In the genomic region with DNA sequence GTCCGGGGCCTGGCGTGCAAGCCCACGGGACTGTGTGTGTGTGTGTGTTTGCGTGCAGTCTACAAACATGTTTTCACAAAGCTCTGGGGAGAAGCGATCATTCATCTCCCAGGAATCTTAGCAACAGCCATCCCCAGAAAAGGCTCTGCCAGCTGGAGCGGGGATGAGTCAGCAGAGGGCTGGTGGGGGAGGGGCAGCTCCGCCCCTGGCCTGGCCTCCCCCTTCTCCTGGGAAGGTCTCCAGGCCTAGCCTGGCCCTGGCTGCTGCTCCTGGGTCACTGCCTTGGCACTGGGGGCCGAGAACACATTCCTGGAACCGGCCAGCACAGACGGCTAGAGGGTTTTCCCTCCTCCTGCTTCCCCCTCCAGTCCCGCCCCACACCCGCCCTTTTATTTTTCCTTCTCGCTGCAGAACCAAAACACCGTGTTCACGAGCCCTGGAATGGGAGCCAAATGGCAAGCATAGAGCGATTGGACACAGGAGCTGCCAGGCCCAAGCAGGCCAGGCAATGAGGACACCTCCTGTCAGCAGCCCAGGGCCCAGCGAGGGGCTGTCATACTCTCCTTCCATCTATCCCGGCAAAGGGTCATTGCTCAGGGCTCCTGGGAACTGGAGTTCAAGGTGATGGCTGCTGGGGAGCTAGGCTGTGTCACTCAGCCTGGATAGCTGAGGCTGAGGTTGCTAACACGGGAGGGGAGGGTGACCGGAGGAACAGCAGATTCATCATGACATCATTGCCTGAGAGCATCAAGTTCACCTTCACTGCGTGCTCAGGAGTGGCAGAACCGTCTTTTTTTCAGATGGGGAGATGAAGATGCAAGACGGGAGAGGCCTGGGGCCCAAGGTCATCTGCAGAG, we compare ENCODE assay signal across 8 mouse cellular contexts.
DNase-seq lines count a peak whose midpoint lies in the region; ATAC-seq and TF ChIP-seq lines count a peak whose summit lies in the region.

No protein-coding gene starts in this region.

- H3K9me3 ChIP-seq in heart, embryonic 12.5 days (replicated peaks) = no peaks in the 10 kb centered on the region
- H3K9me3 ChIP-seq in kidney, embryonic 16.5 days (ENCODE audit: low read length) = no peaks in the 10 kb centered on the region
- H3K9me3 ChIP-seq in limb, embryonic 15.5 days = no peaks in the 10 kb centered on the region
- no peaks in the 10 kb centered on the region for H3K9me3 ChIP-seq in midbrain, embryonic 15.5 days
- H3K9me3 ChIP-seq in stomach, embryonic 14.5 days (ENCODE audit: control insufficient read depth, low read depth, low read length) = no peaks in the 10 kb centered on the region

- DNase-seq in CD4-positive, CD25-positive, alpha-beta regulatory T cell, adult 2 months (ENCODE audit: low read depth, low spot score) = peak; percentile 77
- DNase-seq in brain, embryonic 14.5 days (ENCODE audit: low read depth) = peak; percentile 96
- DNase-seq in fibroblast of lung, adult 2 months (ENCODE audit: low read depth) = peak; percentile 99

- peak overlapping the region; percentile 0 for H3K4me3 ChIP-seq in heart, embryonic 12.5 days
- peak overlapping the region; percentile 13 for H3K4me3 ChIP-seq in kidney, embryonic 16.5 days (ENCODE audit: low read length)
- H3K4me3 ChIP-seq in limb, embryonic 15.5 days = peak overlapping the region; percentile 9
- no peak overlapping the region for H3K4me3 ChIP-seq in midbrain, embryonic 15.5 days
- no peak overlapping the region for H3K4me3 ChIP-seq in stomach, embryonic 14.5 days (ENCODE audit: low read depth, low read length)

- no peaks in the 10 kb centered on the region for H3K36me3 ChIP-seq in heart, embryonic 12.5 days
- no peaks in the 10 kb centered on the region for H3K36me3 ChIP-seq in kidney, embryonic 16.5 days (ENCODE audit: insufficient read depth, low read length)
- no peaks in the 10 kb centered on the region for H3K36me3 ChIP-seq in limb, embryonic 15.5 days
- H3K36me3 ChIP-seq in midbrain, embryonic 15.5 days (replicated peaks) = no peaks in the 10 kb centered on the region
- no peaks in the 10 kb centered on the region for H3K36me3 ChIP-seq in stomach, embryonic 14.5 days (ENCODE audit: control insufficient read depth, insufficient read depth, low read length)

- peaks cover 73% of the 10 kb centered on the region for H3K4me1 ChIP-seq in heart, embryonic 12.5 days (replicated peaks)
- peaks cover 80% of the 10 kb centered on the region for H3K4me1 ChIP-seq in kidney, embryonic 16.5 days (ENCODE audit: insufficient read depth, low read length)
- H3K4me1 ChIP-seq in limb, embryonic 15.5 days = peaks cover 77% of the 10 kb centered on the region
- peaks cover 80% of the 10 kb centered on the region for H3K4me1 ChIP-seq in midbrain, embryonic 15.5 days
- peaks cover 66% of the 10 kb centered on the region for H3K4me1 ChIP-seq in stomach, embryonic 14.5 days (ENCODE audit: control insufficient read depth, insufficient read depth, low read length)

- H3K4me2 ChIP-seq in heart, embryonic 12.5 days = peak overlapping the region; percentile 58
- peak overlapping the region; percentile 50 for H3K4me2 ChIP-seq in kidney, embryonic 16.5 days (replicated peaks; ENCODE audit: low read depth, low read length)
- H3K4me2 ChIP-seq in limb, embryonic 15.5 days = peak overlapping the region; percentile 42
- peak overlapping the region; percentile 37 for H3K4me2 ChIP-seq in midbrain, embryonic 15.5 days
- peak overlapping the region; percentile 35 for H3K4me2 ChIP-seq in stomach, embryonic 14.5 days (replicated peaks; ENCODE audit: low read depth, low read length)

- TF ChIP-seq POLR2A in brain, embryonic 14.5 days (IDR thresholded peaks at IDR 0.05; ENCODE audit: borderline replicate concordance, extremely low read depth, insufficient read depth, insufficient read length, poor library complexity, severe bottlenecking) = no peak

- peak; percentile 85 for ATAC-seq in heart, embryonic 12.5 days (ENCODE audit: insufficient number of reproducible peaks, low FRiP score)
- ATAC-seq in kidney, embryonic 16.5 days (ENCODE audit: low FRiP score, low TSS enrichment) = peak; percentile 91
- peak; percentile 87 for ATAC-seq in limb, embryonic 15.5 days (ENCODE audit: insufficient number of reproducible peaks, low FRiP score, low TSS enrichment, low read depth)
- ATAC-seq in midbrain, embryonic 15.5 days (replicated peaks) = peak; percentile 62
- peak; percentile 76 for ATAC-seq in stomach, embryonic 14.5 days (ENCODE audit: insufficient number of reproducible peaks, insufficient read depth, low FRiP score, low read depth)

- H3K27me3 ChIP-seq in heart, embryonic 12.5 days (replicated peaks) = no peaks in the 10 kb centered on the region
- H3K27me3 ChIP-seq in kidney, embryonic 16.5 days (ENCODE audit: insufficient read depth, low read length) = no peaks in the 10 kb centered on the region
- no peaks in the 10 kb centered on the region for H3K27me3 ChIP-seq in limb, embryonic 15.5 days
- H3K27me3 ChIP-seq in midbrain, embryonic 15.5 days (replicated peaks) = no peaks in the 10 kb centered on the region
- H3K27me3 ChIP-seq in stomach, embryonic 14.5 days (ENCODE audit: control insufficient read depth, insufficient read depth, low read length) = no peaks in the 10 kb centered on the region

- peak overlapping the region; percentile 57 for H3K9ac ChIP-seq in heart, embryonic 12.5 days
- peak overlapping the region; percentile 60 for H3K9ac ChIP-seq in kidney, embryonic 16.5 days (replicated peaks; ENCODE audit: low read length)
- H3K9ac ChIP-seq in limb, embryonic 15.5 days = no peak overlapping the region
- H3K9ac ChIP-seq in midbrain, embryonic 15.5 days = peak overlapping the region; percentile 43
- peak overlapping the region; percentile 2; the same call in 1 of the 2 replicates for H3K9ac ChIP-seq in stomach, embryonic 14.5 days (replicated peaks; ENCODE audit: low read depth, low read length)

- no peak for TF ChIP-seq CTCF in brain, embryonic 14.5 days (IDR thresholded peaks at IDR 0.05; ENCODE audit: borderline replicate concordance, extremely low read depth, insufficient read depth, insufficient read length)

- 1% methylated on average over 23 of the region's 23 CpGs for WGBS in heart, embryonic 12.5 days
- WGBS in kidney, embryonic 16.5 days = under 1% methylated on average over 23 of the region's 23 CpGs
- WGBS in limb, embryonic 15.5 days = under 1% methylated on average over 23 of the region's 23 CpGs
- 1% methylated on average over 23 of the region's 23 CpGs for WGBS in midbrain, embryonic 15.5 days
- WGBS in stomach, embryonic 14.5 days = 2% methylated on average over 22 of the region's 23 CpGs

- H3K27ac ChIP-seq in heart, embryonic 12.5 days (ENCODE audit: poor library complexity, severe bottlenecking) = peak overlapping the region; percentile 93
- peak overlapping the region; percentile 99 for H3K27ac ChIP-seq in kidney, embryonic 16.5 days (ENCODE audit: low read length)
- peak overlapping the region; percentile 96 for H3K27ac ChIP-seq in limb, embryonic 15.5 days
- peak overlapping the region; percentile 96 for H3K27ac ChIP-seq in midbrain, embryonic 15.5 days
- H3K27ac ChIP-seq in stomach, embryonic 14.5 days (ENCODE audit: low read length) = peak overlapping the region; percentile 97

Comparison
In these comparisons a context has a peak if more than half of its experiments do, and no peak if none do; other contexts are left out.
1. H3K4me3 ChIP-seq: peak in heart, embryonic 12.5 days (single experiment), kidney, embryonic 16.5 days (single experiment) and limb, embryonic 15.5 days (single experiment); none in midbrain, embryonic 15.5 days (single experiment) and stomach, embryonic 14.5 days (single experiment).
2. Peak in every context shown above with its lines, with median percentiles within 50 percentile points of each other: DNase-seq, ATAC-seq, H3K27ac ChIP-seq and H3K4me2 ChIP-seq.